Mouse (Mus musculus): ENCODE results near the gene Cdc7.

Gene Cdc7

DNA sequence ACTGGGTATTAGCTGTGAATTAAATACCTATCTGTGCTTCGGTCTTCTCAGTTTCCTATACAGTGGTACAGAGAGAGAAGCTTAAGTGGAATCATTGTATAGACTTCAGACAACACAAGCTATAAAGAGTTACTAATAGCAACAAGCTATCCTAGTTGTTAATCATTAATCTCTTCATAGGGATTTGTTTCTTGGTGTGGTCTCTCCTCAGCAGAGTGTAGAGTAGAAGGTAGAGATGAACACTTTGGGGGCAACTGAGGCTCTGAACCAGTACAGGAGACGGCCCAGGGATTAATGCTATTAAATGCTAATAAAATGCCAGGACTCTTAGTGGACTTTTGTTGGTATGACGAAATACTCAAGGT is 57.9 kb downstream of the Cdc7 start:
- DNase-seq (ENCODE audit: low spot score in 2 of 2), result no peak

DNA sequence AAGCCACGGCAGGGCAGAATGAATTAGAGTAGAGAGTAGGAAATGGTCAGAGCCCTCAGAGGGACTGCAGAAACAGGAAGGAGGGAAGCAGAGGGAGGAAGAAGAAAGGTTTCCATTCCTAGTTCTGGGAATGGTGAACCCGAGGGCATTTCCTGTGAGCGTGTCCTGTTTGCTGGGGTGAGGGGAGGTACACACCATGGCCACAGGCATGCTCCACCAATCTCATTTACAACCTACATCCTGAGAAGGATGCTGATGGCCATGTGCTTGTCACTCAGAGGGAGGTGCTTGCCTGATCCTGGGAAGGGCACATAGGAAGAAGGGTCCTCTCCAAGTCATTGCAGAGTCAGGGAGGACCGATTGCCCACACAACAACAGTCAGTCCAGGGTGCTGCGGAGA is 59.8 kb downstream of the Cdc7 start:
- peak in 1 of 2 experiments; percentile 47 for DNase-seq (ENCODE audit: low spot score in 2 of 2)

DNA sequence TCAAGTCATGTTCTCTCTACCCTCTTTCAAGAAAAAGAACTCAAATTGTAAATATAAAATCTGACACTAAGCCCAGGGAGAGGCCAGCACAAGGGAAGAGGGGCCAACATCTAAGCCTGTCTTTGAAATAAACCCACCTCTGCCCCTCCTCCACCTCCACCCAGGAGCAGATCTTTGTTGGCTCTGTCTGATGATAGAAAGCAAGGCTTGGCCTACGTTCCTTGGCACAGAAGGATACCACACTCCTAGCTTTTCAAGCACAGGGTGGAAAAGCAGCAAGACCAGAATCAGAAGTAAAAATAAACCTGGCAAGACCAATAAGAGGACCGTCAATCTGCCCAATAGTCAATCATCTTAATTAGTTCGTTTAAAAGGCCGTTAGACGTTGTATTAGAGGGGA is 61.2 kb downstream of the Cdc7 start:
- DNase-seq (ENCODE audit: low spot score in 2 of 2), result peak in 1 of 2 experiments; percentile 46

DNA sequence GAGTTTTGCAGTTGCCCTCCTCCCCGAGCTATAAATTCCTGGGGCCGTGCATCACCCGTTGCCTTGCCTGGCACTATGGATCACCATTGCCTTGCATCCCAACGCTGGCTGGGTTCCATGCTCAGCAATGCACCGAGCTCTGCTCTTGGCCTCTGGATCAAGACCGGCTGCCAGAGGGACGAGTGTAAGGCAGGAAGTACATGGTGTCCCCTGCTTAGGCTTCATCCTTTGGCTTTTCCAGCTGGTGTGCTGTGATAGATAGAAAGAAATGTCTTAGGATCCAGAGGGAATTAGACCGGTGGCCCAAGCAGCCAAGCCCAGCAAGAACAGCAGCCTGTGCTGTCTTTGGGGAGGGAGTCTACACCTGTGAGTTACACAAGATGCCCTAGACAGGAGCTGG is 61.7 kb downstream of the Cdc7 start:
- DNase-seq (ENCODE audit: low spot score in 2 of 2), result peak; percentile 60 to 65

DNA sequence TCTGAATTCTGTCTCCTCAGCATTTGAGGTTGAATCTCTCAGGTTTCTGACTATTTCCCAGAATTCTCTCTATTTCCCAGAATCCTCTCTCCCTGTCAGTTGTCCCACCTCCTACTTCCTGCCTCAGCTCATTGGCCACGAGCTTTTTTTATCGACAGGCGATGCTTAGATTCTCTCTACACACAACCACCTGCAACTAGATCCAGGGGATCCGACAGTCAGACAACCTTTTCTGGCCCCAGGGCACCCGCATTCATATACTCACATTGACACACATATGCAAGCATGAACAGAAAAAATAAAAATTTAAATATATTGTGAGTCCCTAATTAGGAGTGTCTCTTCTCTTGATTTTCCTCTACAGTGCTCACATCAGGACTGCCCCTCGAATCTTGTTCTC is 63.5 kb downstream of the Cdc7 start:
- DNase-seq (ENCODE audit: low spot score in 2 of 2), result peak in 1 of 2 experiments; percentile 43

DNA sequence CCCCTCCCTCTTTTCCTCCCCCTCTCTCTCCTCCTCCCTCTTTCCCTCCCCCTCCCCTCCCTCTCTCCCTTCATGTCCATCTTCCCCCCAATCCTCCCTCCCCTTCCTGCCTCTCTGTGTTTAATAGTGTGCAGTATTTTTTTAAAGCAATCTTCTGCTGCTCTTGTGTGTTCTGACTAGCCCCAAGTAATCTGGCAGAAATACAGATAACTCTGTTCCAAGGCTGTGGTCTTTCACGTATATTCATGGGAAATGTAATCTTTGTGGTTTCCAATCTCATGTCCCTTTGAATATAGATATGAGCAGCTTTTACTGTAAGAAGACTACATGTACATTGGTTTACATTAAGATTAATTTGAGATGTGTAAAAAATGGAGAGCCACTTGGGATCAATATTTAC is 64.4 kb downstream of the Cdc7 start:
- DNase-seq (ENCODE audit: low spot score in 2 of 2), result no peak

DNA sequence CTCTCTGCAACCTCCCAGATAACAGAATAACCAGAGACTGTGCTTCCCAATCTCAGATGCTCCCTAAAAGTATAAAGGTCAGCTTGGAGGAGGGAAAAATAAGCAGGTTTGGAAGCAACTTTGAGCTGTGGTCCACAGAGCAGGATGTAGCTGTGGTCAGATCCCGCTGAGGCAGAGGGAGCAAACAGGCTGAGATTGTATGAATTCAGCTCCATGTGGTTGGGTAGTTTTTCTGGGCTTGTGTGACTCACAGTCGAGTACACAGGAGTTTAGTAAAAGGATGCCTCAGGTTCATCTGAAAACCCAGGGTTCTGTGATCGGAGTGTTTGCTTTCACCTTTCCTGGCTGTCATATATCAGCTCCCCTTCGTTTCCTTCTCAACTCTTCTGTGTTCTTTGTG is 65.7 kb downstream of the Cdc7 start:
- no peak for DNase-seq (ENCODE audit: low spot score in 2 of 2)

DNA sequence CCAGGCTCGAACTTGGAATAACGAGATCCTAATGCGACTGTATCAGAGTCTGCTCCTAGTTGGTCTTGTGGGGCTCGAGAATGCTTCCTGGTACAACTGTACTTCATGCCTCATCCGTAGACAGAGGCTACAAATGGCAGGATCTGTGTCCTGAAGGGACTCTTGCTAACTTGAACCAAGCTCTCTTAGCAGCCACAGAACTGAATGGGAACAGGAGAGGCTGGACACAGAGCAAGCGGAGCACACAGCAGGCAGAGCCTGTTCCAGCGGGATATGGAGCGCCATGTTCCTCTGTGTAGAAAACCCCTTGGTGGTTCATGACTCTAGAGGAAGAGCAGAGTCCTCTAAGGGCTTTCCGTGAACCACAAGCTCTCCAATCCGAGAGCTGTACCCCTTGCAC is 66.7 kb downstream of the Cdc7 start:
- DNase-seq (ENCODE audit: low spot score in 2 of 2), result peak in 1 of 2 experiments; percentile 30
